ENCODE assay signal across 15 mouse cellular contexts in the genomic region with DNA sequence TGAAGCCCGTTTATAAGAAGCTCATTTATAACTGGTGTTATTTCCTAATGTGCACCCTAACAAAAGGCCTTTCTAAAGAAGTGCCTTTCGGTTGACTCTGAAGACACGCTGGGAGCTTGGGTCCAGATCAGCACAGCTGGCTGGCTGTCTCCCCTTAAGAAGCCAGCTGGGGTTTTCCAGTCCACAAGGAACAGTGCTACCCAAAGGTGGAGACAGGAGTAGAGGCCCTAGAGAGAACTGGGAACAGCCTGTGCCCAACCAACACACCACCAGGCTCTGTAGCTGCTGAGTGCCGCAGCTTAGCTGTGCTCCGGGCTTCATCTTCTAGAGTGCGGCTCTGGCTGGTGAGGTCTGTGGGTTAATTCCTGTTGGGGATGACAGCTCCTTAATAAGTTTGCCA.
"Had no signal": no experiment of that assay in that cellular context is flagged by ENCODE, and none has a peak within 500 bp of the region (broad histone marks: within the 10 kb centered on the region; RNA-seq: fewer than 3 reads in every experiment).

No protein-coding gene starts in this region.

- H3K36me3 ChIP-seq: limb, embryonic 15.5 days; liver, embryonic 12.5 days; neural tube, embryonic 12.5 days; stomach, embryonic 15.5 days had no signal

- H3K9me3 ChIP-seq: limb, embryonic 15.5 days; liver, embryonic 12.5 days; midbrain, embryonic 10.5 days; neural tube, embryonic 12.5 days; stomach, embryonic 15.5 days had no signal

- H3K4me2 ChIP-seq: limb, embryonic 15.5 days; liver, embryonic 12.5 days; lung, embryonic 14.5 days; neural tube, embryonic 12.5 days; stomach, embryonic 15.5 days had no signal

- H3K4me3 ChIP-seq: limb, embryonic 15.5 days; liver, embryonic 12.5 days; midbrain, embryonic 10.5 days; myocyte; neural tube, embryonic 12.5 days; stomach, embryonic 15.5 days had no signal

- H3K27ac ChIP-seq: limb, embryonic 15.5 days; liver, embryonic 12.5 days; midbrain, embryonic 10.5 days; neural tube, embryonic 12.5 days; stomach, embryonic 15.5 days had no signal

- DNase-seq: kidney, postnatal 36 days; layer of hippocampus, adult 9-11 months; layer of hippocampus, postnatal 36 days; lung, embryonic 14.5 days; lung, postnatal 10 days; lung, postnatal 4 days; midbrain, embryonic 14.5 days; right cerebral cortex, postnatal 14 days; thymus, postnatal 4 days had no signal

- ATAC-seq: liver, embryonic 12.5 days had no signal

- H3K27me3 ChIP-seq: limb, embryonic 15.5 days; liver, embryonic 12.5 days; neural tube, embryonic 12.5 days; stomach, embryonic 15.5 days had no signal

- H3K9ac ChIP-seq: limb, embryonic 15.5 days; liver, embryonic 12.5 days; lung, embryonic 14.5 days; neural tube, embryonic 12.5 days; stomach, embryonic 15.5 days had no signal
